Mouse (Mus musculus) E14TG2a.4 (cell line): ENCODE results near the gene Hoxb7.

ENCODE experiments used
- H3K27me3 ChIP-seq: 2 replicates; pipeline ENCODE4 v1.6.1; 2014; ENCODE audit warnings: low read length, control low read depth; ENCODE audit not compliant: insufficient read depth
- H3K36me3 ChIP-seq: 2 replicates; pipeline ENCODE4 v1.6.1; 2014; ENCODE audit warnings: low read length, control low read depth; ENCODE audit not compliant: insufficient read depth
- H3K4me1 ChIP-seq: replicated peaks from 2 replicates; pipeline ENCODE4 v1.6.1; 2014; ENCODE audit warnings: low read depth, low read length, control low read depth
- H3K4me3 ChIP-seq: replicated peaks from 2 replicates; pipeline ENCODE4 v1.5.1; 2014; ENCODE audit warnings: mild to moderate bottlenecking, low read length
- H3K9me3 ChIP-seq: 2 replicates; pipeline ENCODE4 v1.6.1; 2014; ENCODE audit warnings: low read length, control low read depth
- CTCF ChIP-seq: conservative IDR thresholded peaks from 2 replicates; pipeline ENCODE4 v1.5.1; 2014; ENCODE audit warnings: low read length
- NANOG ChIP-seq: IDR thresholded peaks from 2 replicates; pipeline ENCODE4 v1.6.1; 2014; ENCODE audit warnings: borderline replicate concordance, low read length, mixed read lengths
- POU5F1 ChIP-seq: IDR thresholded peaks from 2 replicates; pipeline ENCODE4 v1.6.1; 2014; ENCODE audit warnings: low read length, borderline replicate concordance

Gene Hoxb7

DNA sequence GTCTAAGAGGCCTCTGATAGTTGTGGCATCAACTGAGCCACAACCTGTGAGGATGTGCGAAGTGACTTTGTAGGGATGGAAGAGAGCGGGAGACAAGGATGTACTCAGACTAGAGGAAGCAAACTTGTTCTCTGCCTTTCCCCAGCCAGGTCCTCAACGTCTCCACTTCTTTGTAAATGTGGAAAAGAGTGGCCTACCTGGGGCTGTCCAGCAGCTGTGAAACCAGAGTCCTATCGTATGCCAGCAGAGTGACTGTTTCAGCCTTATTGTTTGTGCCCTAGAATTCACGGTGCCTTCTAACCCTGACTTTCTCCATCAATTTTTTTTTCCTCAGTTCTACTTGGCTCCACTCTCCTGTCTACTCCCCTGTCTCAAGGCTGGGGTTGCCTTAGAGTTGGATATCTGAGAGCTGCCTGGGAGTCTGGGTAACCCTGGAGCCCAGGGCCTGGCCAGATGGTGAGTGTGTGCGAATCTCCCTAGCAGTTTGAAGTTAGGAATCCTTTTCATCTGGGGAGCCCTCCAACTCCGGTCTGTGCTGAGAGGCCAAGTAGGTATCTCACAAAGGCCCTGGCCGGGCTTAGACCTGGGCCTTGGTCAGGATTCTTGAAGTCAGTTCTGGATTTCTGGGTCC lies 21.9 kb upstream of the Hoxb7 start:
- Histone ChIP-seq H3K4me1 (peaks cover 28% of the 10 kb centered on the region), H3K9me3 (peaks cover 7% of the 10 kb centered on the region; the same call in 1 of the 2 replicates), H3K36me3 (peaks cover 12% of the 10 kb centered on the region), H3K27me3 (peaks cover 95% of the 10 kb centered on the region), H3K4me3 (no peak overlapping the region)
- TF ChIP-seq NANOG = no peak
- TF ChIP-seq POU5F1 = no peak
- TF ChIP-seq CTCF = no peak

DNA sequence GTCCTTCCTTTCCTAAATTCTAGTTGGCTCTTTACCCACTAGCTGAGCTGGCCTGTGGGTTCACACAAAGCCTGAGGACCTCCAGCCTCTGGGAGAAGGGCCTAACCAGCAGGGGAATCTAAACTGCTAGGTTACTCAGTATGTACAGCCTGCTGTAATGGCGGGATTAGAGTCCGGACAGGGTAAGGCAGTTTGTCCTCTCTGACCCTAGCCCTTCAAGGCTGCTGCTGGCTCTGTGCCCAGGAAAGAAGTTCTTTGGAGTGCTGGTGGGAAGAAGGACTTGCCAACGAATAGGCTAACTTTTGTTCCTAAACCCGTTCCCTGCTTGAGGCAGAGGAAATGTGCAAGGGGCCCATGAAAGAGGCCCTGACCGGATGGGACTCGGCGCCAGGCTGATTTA lies 20.5 kb upstream of the Hoxb7 start:
- Histone ChIP-seq H3K9me3 (peaks cover 7% of the 10 kb centered on the region; the same call in 1 of the 2 replicates), H3K4me3 (no peak overlapping the region), H3K36me3 (peaks cover 12% of the 10 kb centered on the region), H3K27me3 (peaks cover 96% of the 10 kb centered on the region), H3K4me1 (peaks cover 31% of the 10 kb centered on the region)
- no peak for TF ChIP-seq NANOG
- no peak for TF ChIP-seq POU5F1
- no peak for TF ChIP-seq CTCF

DNA sequence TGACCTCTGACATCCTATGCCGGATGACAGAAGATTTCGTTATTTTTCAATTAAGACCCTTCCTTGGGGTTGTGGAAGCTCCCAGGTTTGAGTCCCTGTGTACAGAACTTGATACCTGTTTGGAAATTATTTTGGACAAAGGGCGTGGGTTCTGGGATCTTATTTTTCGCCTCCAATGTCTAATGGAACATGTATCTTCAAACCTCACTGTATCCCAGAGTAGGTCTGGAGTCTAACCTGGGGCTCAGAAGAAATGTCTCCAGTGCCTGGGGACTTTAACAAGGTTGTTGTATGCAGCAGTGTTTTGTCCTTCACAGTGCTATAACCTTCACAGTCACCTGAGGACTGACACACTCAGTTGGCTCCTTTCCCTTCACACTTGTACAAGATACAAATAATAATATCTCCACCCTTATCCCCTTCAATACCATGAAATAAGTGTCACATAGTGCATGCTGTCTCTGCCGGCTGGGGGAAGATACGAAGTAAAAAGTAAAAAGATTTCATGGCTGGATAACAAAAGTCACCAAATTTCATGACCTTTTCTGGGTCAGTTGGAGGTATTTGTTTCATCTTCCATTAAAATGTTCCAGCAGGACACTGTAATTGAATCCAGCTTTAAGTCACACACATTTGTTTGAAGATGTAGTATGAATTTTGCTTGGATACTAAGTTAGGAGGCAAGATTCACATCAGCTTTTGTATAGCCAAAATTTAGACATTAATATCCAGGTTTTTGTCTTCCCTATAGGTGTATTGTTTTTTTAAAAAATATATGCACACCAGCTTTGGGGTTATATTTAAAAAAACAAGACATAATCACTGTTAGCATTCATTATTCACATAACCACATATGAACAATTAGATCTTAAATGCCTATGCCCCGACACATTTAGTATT lies 19.2 kb upstream of the Hoxb7 start:
- Histone ChIP-seq H3K4me1 (peaks cover 33% of the 10 kb centered on the region), H3K27me3 (peaks cover 97% of the 10 kb centered on the region), H3K36me3 (peaks cover 12% of the 10 kb centered on the region), H3K4me3 (no peak overlapping the region), H3K9me3 (peaks cover 7% of the 10 kb centered on the region; the same call in 1 of the 2 replicates)
- TF ChIP-seq NANOG (no peak), POU5F1 (no peak), CTCF (no peak)

DNA sequence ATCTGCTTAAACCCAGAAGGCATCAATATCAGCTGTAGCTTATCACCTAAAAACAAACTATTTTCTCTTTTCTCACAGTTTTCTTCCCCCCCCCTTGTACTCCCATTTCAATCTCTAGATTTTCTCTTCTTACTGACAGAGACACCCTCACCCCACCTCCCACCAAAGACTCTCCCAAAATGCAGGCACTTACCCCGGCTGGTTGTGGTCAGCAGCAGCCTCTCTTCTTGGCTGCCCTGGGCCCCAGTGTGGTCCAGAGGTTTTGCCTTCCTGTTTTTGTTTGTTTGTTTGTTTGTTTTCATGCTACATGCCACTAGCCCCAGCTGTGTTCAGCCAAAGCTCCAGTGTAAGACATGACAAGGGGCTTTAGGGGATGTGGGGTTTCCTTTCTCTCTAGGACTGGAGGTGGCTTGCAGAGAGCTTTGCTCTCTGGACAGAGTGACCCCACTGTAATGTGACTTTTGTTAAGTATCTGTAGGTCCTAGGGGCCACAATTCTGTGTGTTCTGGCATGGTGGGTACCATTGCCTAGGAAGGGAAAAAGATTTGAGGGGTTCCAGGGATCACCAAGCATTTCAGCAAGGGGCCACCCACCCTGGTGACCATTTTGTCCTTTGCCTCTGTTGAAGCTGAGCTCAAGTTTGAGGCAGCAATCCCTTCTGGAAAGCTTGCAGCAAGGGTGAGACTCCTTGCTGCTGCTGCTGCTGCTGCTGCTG lies 18.2 kb upstream of the Hoxb7 start:
- Histone ChIP-seq H3K4me1 (peaks cover 37% of the 10 kb centered on the region), H3K9me3 (peaks cover 7% of the 10 kb centered on the region; the same call in 1 of the 2 replicates), H3K4me3 (no peak overlapping the region), H3K36me3 (peaks cover 7% of the 10 kb centered on the region), H3K27me3 (peaks cover 97% of the 10 kb centered on the region)
- TF ChIP-seq POU5F1 (no peak), NANOG (no peak), CTCF (no peak)

DNA sequence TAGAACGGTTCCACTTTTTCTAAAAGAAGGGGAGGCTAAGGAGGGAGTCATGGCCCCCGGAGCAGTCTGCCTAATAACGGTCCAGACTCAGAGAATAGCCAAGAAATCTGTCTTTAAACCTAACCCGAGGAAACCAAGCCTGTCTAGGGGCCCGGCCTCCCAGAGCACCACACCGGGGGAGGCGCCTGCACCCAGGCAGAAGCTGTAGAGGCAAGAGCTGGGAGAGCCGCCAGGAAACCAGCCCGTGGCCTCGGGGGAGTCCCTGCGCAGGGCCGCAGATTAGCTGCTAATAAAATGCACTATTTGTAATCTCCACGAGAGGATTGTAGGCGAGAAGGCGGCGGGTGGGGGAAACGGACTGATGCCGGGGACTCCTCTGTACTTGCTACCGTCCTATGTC lies 16.6 kb upstream of the Hoxb7 start:
- Histone ChIP-seq H3K9me3 (peaks cover 3% of the 10 kb centered on the region; the same call in 1 of the 2 replicates), H3K27me3 (peaks cover 97% of the 10 kb centered on the region), H3K36me3 (peaks cover 3% of the 10 kb centered on the region; the same call in 1 of the 2 replicates), H3K4me3 (0 out of 2 replicates have a peak overlapping the region, but pooled peaks have one; percentile 20), H3K4me1 (peaks cover 25% of the 10 kb centered on the region)
- no peak for TF ChIP-seq POU5F1
- TF ChIP-seq NANOG = no peak

DNA sequence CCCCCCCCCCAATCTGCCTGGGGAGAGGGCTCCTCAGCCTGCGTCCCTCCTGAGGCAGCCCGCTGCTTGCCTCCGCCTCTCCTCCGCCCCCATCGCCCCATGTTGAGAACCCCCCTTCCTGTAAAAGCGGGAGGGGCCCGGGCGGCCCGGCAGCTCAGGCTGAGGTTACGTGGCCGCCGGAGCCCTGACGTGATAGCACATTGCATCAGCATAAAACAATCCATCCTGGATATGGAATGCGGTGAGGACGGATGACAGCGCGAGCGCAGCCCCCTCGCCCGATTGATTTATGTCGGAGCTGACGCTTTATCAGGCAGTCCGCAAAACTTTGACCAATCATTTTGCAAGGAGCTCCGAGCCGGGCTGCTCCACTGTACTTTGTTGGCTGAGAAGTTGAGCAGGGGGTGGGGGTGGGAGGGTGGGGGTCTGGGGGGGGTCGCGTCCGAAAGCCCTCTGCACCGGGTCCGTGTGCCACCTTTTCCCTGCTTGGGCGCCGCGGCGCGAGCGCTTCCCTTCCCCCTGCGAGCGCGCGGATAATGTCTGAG lies 15.4 kb upstream of the Hoxb7 start, which contains the start of gene Hoxb9:
Gene Hoxb9, plus strand, starts transcription at position 462 of the 545 bp plus-strand sequence.
- H3K9me3 ChIP-seq = no peaks in the 10 kb centered on the region
- peaks cover 97% of the 10 kb centered on the region for H3K27me3 ChIP-seq
- H3K4me3 ChIP-seq = peak within 1 kb of the TSS; percentile 71
- no peak for TF ChIP-seq NANOG
- TF ChIP-seq CTCF = no peak
- TF ChIP-seq POU5F1 = no peak
- peaks cover 25% of the 10 kb centered on the region for H3K4me1 ChIP-seq
- no peaks in the 10 kb centered on the region for H3K36me3 ChIP-seq

DNA sequence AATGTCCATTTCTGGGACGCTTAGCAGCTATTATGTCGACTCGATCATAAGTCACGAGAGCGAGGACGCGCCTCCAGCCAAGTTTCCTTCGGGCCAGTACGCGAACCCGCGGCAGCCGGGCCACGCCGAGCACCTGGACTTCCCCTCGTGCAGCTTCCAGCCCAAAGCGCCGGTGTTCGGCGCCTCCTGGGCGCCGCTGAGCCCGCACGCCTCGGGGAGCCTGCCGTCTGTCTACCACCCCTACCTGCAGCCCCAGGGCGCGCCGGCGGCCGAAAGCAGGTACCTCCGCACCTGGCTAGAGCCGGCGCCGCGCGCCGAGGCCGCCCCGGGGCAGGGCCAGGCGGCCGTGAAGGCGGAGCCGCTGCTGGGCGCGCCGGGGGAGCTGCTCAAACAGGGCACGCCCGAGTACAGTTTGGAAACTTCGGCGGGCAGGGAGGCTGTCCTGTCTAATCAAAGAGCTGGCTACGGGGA lies 14.8 kb upstream of the Hoxb7 start:
- TF ChIP-seq CTCF = no peak
- TF ChIP-seq NANOG = no peak
- no peak for TF ChIP-seq POU5F1
- Histone ChIP-seq H3K9me3 (no peaks in the 10 kb centered on the region), H3K36me3 (no peaks in the 10 kb centered on the region), H3K4me3 (peak overlapping the region; percentile 71), H3K4me1 (peaks cover 26% of the 10 kb centered on the region), H3K27me3 (peaks cover 97% of the 10 kb centered on the region)
